Mouse (Mus musculus) lung, embryonic 16.5 days (tissue): Measurements from ENCODE around the gene Yeats2. TPM values are rescaled to one million over a fixed set of nuclear protein-coding genes. Genes with fewer than 3 reads are reported as not detected.

ENCODE experiments used
- ATAC-seq: fragments of 200-750 bp; cut with Nextera tagmentation; 2 replicates; pipeline ENCODE4 v1.8.0; 2017; ENCODE audit warnings: low read depth, mild to moderate bottlenecking, moderate library complexity
- H3K27ac ChIP-seq: fragments of 300-500 bp; sonication (generic); 2 replicates; pipeline ENCODE4 v1.5.1; 2014; ENCODE audit warnings: mild to moderate bottlenecking, control low read depth, low read length
- H3K27me3 ChIP-seq: fragments of 300-500 bp; sonication (generic); 2 replicates; pipeline ENCODE4 v1.6.1; 2014; ENCODE audit warnings: low read depth, low read length, mixed read lengths; ENCODE audit not compliant: control insufficient read depth, insufficient read depth
- H3K36me3 ChIP-seq: fragments of 300-500 bp; sonication (generic); 2 replicates; pipeline ENCODE4 v1.6.1; 2014; ENCODE audit warnings: low read length; ENCODE audit not compliant: control insufficient read depth, insufficient read depth
- H3K4me1 ChIP-seq: fragments of 300-500 bp; sonication (generic); replicated peaks from 2 replicates; pipeline ENCODE4 v1.6.1; 2014; ENCODE audit warnings: low read length, mixed read lengths; ENCODE audit not compliant: control insufficient read depth, insufficient read depth
- H3K4me2 ChIP-seq: fragments of 300-500 bp; sonication (generic); 2 replicates; pipeline ENCODE4 v1.6.1; 2014; ENCODE audit warnings: low read depth, low read length, control low read depth
- H3K4me3 ChIP-seq: fragments of 300-500 bp; sonication (generic); 2 replicates; pipeline ENCODE4 v1.5.1; 2014; ENCODE audit warnings: mild to moderate bottlenecking, low read length, control low read depth
- H3K9ac ChIP-seq: fragments of 300-500 bp; sonication (generic); 2 replicates; pipeline ENCODE4 v1.6.1; 2014; ENCODE audit warnings: low read length, control low read depth
- H3K9me3 ChIP-seq: fragments of 300-500 bp; sonication (generic); 2 replicates; pipeline ENCODE4 v1.6.1; 2016; ENCODE audit warnings: low read length; ENCODE audit not compliant: control insufficient read depth
- WGBS: fragments of 180-500 bp; shearing (Covaris S2); extraction: QIAGEN DNeasy Blood & Tissue Kit; methylation state at CpG from one replicate; pipeline ENCODE4 v1.1.7; 2014; 5-methylcytosine and 5-hydroxymethylcytosine counted together
- polyA plus RNA-seq: library from polyadenylated mRNA; unstranded; fragments of >200 nt; fragmentation: Nextera tagmentation; extraction: Ambion mirVana; gene quantifications from 2 replicates; pipeline ENCODE4 v1.2.1, GENCODE M21; 2015

Yeats2 gene
- polyA plus RNA-seq, 1 experiment from 2014 or later = 29.7 TPM

- H3K27ac ChIP-seq = no peak overlapping the region
- H3K4me1 ChIP-seq = no peaks in the 10 kb centered on the region
- no peak overlapping the region for H3K4me2 ChIP-seq
- H3K27me3 ChIP-seq = no peaks in the 10 kb centered on the region
- H3K9me3 ChIP-seq = no peaks in the 10 kb centered on the region; the same call in 1 of the 2 replicates
- WGBS = 59% methylated on average over 3 of the region's 3 CpGs
- no peak overlapping the region for H3K9ac ChIP-seq
- H3K36me3 ChIP-seq = peaks cover 44% of the 10 kb centered on the region
- peak; percentile 73 for ATAC-seq
- H3K4me3 ChIP-seq = no peak overlapping the region
These were observed 28.7 kb downstream of the Yeats2 start for GRCm38 (mm10) chr16:20169471-20170106.

GRCm38 (mm10) chr16:20179406-20180175 is 38.7 kb downstream of the Yeats2 start:
- Histone ChIP-seq H3K36me3 (peaks cover 21% of the 10 kb centered on the region), H3K4me3 (no peak overlapping the region), H3K27ac (no peak overlapping the region), H3K4me1 (no peaks in the 10 kb centered on the region), H3K9ac (no peak overlapping the region), H3K4me2 (no peak overlapping the region), H3K9me3 (no peaks in the 10 kb centered on the region), H3K27me3 (no peaks in the 10 kb centered on the region)
- no peak for ATAC-seq
- WGBS = 78% methylated on average over 23 of the region's 23 CpGs

- no peaks in the 10 kb centered on the region for H3K9me3 ChIP-seq
- no peak for ATAC-seq
- WGBS = 67% methylated on average over 2 of the region's 2 CpGs
- H3K4me2 ChIP-seq = no peak overlapping the region
- no peak overlapping the region for H3K27ac ChIP-seq
- H3K4me3 ChIP-seq = no peak overlapping the region
- no peaks in the 10 kb centered on the region for H3K4me1 ChIP-seq
- peaks cover 29% of the 10 kb centered on the region for H3K36me3 ChIP-seq
- no peak overlapping the region for H3K9ac ChIP-seq
- no peaks in the 10 kb centered on the region for H3K27me3 ChIP-seq
These were observed 44.5 kb downstream of the Yeats2 start for GRCm38 (mm10) chr16:20185368-20185767.

GRCm38 (mm10) chr16:20191161-20191882 is 50.5 kb downstream of the Yeats2 start:
- 58% methylated on average over 3 of the region's 3 CpGs for whole genome bisulfite sequencing
- Histone ChIP-seq H3K9ac (no peak overlapping the region), H3K4me1 (no peaks in the 10 kb centered on the region), H3K9me3 (no peaks in the 10 kb centered on the region), H3K4me3 (no peak overlapping the region), H3K4me2 (no peak overlapping the region), H3K27ac (no peak overlapping the region), H3K36me3 (peaks cover 49% of the 10 kb centered on the region), H3K27me3 (no peaks in the 10 kb centered on the region)
- ATAC-seq = no peak

- H3K9ac ChIP-seq = no peak overlapping the region
- H3K4me3 ChIP-seq = no peak overlapping the region
- no peak overlapping the region for H3K4me2 ChIP-seq
- H3K27ac ChIP-seq = no peak overlapping the region
- H3K9me3 ChIP-seq = no peaks in the 10 kb centered on the region
- H3K27me3 ChIP-seq = no peaks in the 10 kb centered on the region
- no peak for ATAC-seq
- H3K4me1 ChIP-seq = no peaks in the 10 kb centered on the region
- H3K36me3 ChIP-seq = peaks cover 52% of the 10 kb centered on the region
These were observed 51.2 kb downstream of the Yeats2 start for GRCm38 (mm10) chr16:20192043-20192442.

GRCm38 (mm10) chr16:20195546-20195945 is 54.7 kb downstream of the Yeats2 start:
- H3K27me3 ChIP-seq = no peaks in the 10 kb centered on the region
- WGBS = 92% methylated on average over 3 of the region's 3 CpGs
- no peaks in the 10 kb centered on the region for H3K4me1 ChIP-seq
- no peak overlapping the region for H3K9ac ChIP-seq
- no peak overlapping the region for H3K4me2 ChIP-seq
- peak; percentile 84; the same call in 1 of the 2 replicates for ATAC-seq
- no peaks in the 10 kb centered on the region for H3K9me3 ChIP-seq
- H3K4me3 ChIP-seq = no peak overlapping the region
- H3K27ac ChIP-seq = no peak overlapping the region
- H3K36me3 ChIP-seq = peaks cover 52% of the 10 kb centered on the region

- Histone ChIP-seq H3K27me3 (no peaks in the 10 kb centered on the region), H3K4me2 (no peak overlapping the region), H3K4me1 (no peaks in the 10 kb centered on the region), H3K36me3 (peaks cover 55% of the 10 kb centered on the region), H3K4me3 (no peak overlapping the region), H3K27ac (no peak overlapping the region), H3K9me3 (no peaks in the 10 kb centered on the region), H3K9ac (no peak overlapping the region)
- 92% methylated on average over 5 of the region's 5 CpGs for WGBS
- no peak for ATAC-seq
These were observed 56.1 kb downstream of the Yeats2 start for GRCm38 (mm10) chr16:20196962-20197361.

GRCm38 (mm10) chr16:20199501-20200201 is 58.8 kb downstream of the Yeats2 start:
- Histone ChIP-seq H3K36me3 (peaks cover 53% of the 10 kb centered on the region), H3K9ac (no peak overlapping the region), H3K27ac (no peak overlapping the region), H3K9me3 (no peaks in the 10 kb centered on the region), H3K4me3 (no peak overlapping the region), H3K4me1 (no peaks in the 10 kb centered on the region), H3K4me2 (no peak overlapping the region), H3K27me3 (no peaks in the 10 kb centered on the region)
- no peak for ATAC-seq
- 81% methylated on average over 5 of the region's 5 CpGs for WGBS
